Mouse (Mus musculus) myocyte (in vitro differentiated cells): ENCODE measurements around the gene Fmnl3.
A peak's percentile ranks its signal among the peaks of the same experiment; 100 is the strongest.

ENCODE experiments used
- CEBPB ChIP-seq: IDR thresholded peaks from 2 replicates; pipeline ENCODE4 v1.6.1; 2011; ENCODE audit warnings: mild to moderate bottlenecking, moderate library complexity; ENCODE audit not compliant: poor library complexity, insufficient read depth, severe bottlenecking
- MAX ChIP-seq: IDR thresholded peaks from one replicate; pipeline ENCODE4 v1.6.1; 2011; ENCODE audit warnings: low read depth, mild to moderate bottlenecking, control low read depth
- MYOG ChIP-seq, 3 experiments: IDR thresholded peaks; one replicate each; pipeline ENCODE4 v1.6.1; 2011; ENCODE audit warnings: control low read depth in 2 of 3, low read depth in 2 of 3, mild to moderate bottlenecking in 2 of 3; ENCODE audit not compliant: insufficient read length in 2 of 3, control insufficient read depth in 1 of 3, insufficient read depth in 1 of 3
- POLR2A ChIP-seq: IDR thresholded peaks from one replicate; pipeline ENCODE4 v1.6.1; 2011; ENCODE audit warnings: low read depth, mild to moderate bottlenecking, control low read depth, moderate library complexity; ENCODE audit not compliant: insufficient read length
- REST ChIP-seq: IDR thresholded peaks from one replicate; pipeline ENCODE4 v1.6.1; 2011; ENCODE audit warnings: mild to moderate bottlenecking, control low read depth, moderate library complexity; ENCODE audit not compliant: insufficient read depth, insufficient read length
- SRF ChIP-seq: IDR thresholded peaks from one replicate; pipeline ENCODE4 v1.6.1; 2011; ENCODE audit warnings: low read depth; ENCODE audit not compliant: control insufficient read depth, insufficient read length
- USF1 ChIP-seq: IDR thresholded peaks from one replicate; pipeline ENCODE4 v1.6.1; 2011; ENCODE audit warnings: low read depth, mild to moderate bottlenecking, control low read depth, moderate library complexity

DNA sequence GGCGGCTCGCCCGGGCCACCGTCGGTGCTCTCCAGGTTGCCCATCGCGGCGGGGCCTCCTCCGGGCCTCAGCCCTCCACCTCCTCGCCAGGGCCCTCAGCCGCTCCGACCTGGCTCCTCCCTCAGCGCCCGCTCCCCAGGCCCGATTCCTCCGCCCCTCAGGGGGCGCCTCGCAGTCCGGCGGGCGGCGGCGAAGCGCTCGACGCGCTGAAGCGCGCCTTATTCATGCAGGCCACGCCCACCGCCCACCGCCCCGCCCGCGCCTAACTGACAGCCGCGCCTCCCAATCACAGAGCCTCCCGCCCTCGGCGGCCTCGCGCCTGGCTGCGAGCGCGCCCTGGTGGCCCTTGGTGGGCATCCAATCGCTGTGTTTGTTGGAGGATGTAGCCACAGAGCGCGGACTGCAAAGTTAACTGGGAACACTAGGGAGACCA, at the start of gene Fmnl3:
- TF ChIP-seq MAX (no peak), POLR2A (peak; percentile 81), SRF (peak; percentile 77), MYOG (IDR thresholded peaks at IDR 0.05; ENCODE audit: control insufficient read depth in 1 of 3, insufficient read depth in 1 of 3, insufficient read length in 2 of 3, low read depth in 2 of 3) (peak in 1 of 3 experiments; percentile 36), USF1 (no peak), REST (no peak), CEBPB (no peak)
